Mouse (Mus musculus): Measurements from ENCODE around the gene Speer4b. TPM values are rescaled to one million over a fixed set of nuclear protein-coding genes. Genes with fewer than 3 reads are reported as not detected.
"Not testable (repeated sequence)": the region's sequence is repeated elsewhere in the genome, so short reads cannot be mapped to it uniquely, and the experiment has no call there.

Gene Speer4b
- not detected in 2 replicates for total RNA-seq (2014; rRNA removed)
- polyA plus RNA-seq (2015; fragmentation: Nextera tagmentation; extraction: Ambion mirVana), result 0.23 and 0.28 TPM in 2 replicates

GRCm38 (mm10) chr5:27501338-27501737 is at the start of gene Speer4b:
Gene Speer4b, minus strand, starts transcription at chr5:27501438.
- not testable (repeated sequence) for H3K4me3 ChIP-seq (ENCODE audit: low read depth, low read length); H3K36me3 ChIP-seq (ENCODE audit: insufficient read depth, low read length); H3K4me1 ChIP-seq (ENCODE audit: insufficient read depth, low read length); H3K9ac ChIP-seq (replicated peaks; ENCODE audit: low read length, poor library complexity, severe bottlenecking); H3K27ac ChIP-seq (ENCODE audit: low read depth, low read length); DNase-seq (ENCODE audit: low spot score); H3K27me3 ChIP-seq (ENCODE audit: insufficient read depth, low read length); ATAC-seq (ENCODE audit: low FRiP score); H3K9me3 ChIP-seq (ENCODE audit: low read length); H3K4me2 ChIP-seq (ENCODE audit: low read depth, low read length, poor library complexity, severe bottlenecking)
- WGBS, result 54% methylated on average over 1 of the region's 1 CpGs

GRCm38 (mm10) chr5:27549291-27549690 is 48.1 kb upstream of the Speer4b start:
- H3K4me2 ChIP-seq (ENCODE audit: low read depth, low read length, poor library complexity, severe bottlenecking), result no peak overlapping the region
- TF ChIP-seq CTCF (IDR thresholded peaks at IDR 0.05), result no peak
- DNase-seq (ENCODE audit: low spot score) (no peak), ATAC-seq (ENCODE audit: low FRiP score) (no peak)
- H3K4me3 ChIP-seq (ENCODE audit: low read depth, low read length), result no peak overlapping the region
- no peaks in the 10 kb centered on the region for H3K4me1 ChIP-seq (ENCODE audit: insufficient read depth, low read length)
- no peak overlapping the region for H3K9ac ChIP-seq (replicated peaks; ENCODE audit: low read length, poor library complexity, severe bottlenecking)
- 76% methylated on average over 4 of the region's 4 CpGs for WGBS
- no peak overlapping the region for H3K27ac ChIP-seq (ENCODE audit: low read depth, low read length)
- H3K27me3 ChIP-seq (ENCODE audit: insufficient read depth, low read length), result no peaks in the 10 kb centered on the region
- no peaks in the 10 kb centered on the region for H3K9me3 ChIP-seq (ENCODE audit: low read length)
- no peaks in the 10 kb centered on the region for H3K36me3 ChIP-seq (ENCODE audit: insufficient read depth, low read length)

DNA sequence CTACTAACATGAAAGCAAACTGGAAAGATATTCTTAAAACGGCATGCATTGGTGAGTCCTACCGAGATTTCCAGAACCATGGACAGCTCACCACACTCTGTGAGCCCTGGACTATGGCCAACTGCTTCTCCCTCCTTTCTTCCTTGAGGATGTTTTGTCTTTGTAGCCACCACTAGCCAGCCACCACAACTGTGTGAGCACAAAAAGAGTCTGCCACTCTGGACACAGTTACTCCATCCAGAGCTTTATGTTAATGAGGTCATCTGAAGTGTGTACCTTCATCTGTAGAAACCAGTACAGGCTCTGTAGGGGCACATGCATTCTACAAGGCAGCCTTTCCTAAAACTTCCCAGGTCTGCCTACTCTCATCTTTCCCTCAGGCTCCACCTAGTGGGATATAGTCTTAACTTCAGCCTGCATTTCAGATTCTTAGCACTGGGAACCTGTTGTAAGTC is 43.6 kb upstream of the Speer4b start:
- no peak overlapping the region for H3K4me3 ChIP-seq (ENCODE audit: low read depth, low read length)
- 18% methylated on average over 2 of the region's 2 CpGs for WGBS
- no peaks in the 10 kb centered on the region for H3K27me3 ChIP-seq (ENCODE audit: insufficient read depth, low read length)
- H3K36me3 ChIP-seq (ENCODE audit: insufficient read depth, low read length), result no peaks in the 10 kb centered on the region
- ATAC-seq (ENCODE audit: low FRiP score) (peak; percentile 38; the same call in 1 of the 2 replicates), DNase-seq (ENCODE audit: low spot score) (peak; percentile 84)
- H3K4me1 ChIP-seq (ENCODE audit: insufficient read depth, low read length), result no peaks in the 10 kb centered on the region
- H3K9me3 ChIP-seq (ENCODE audit: low read length), result no peaks in the 10 kb centered on the region
- no peak overlapping the region for H3K9ac ChIP-seq (replicated peaks; ENCODE audit: low read length, poor library complexity, severe bottlenecking)
- TF ChIP-seq CTCF (IDR thresholded peaks at IDR 0.05), result peak; percentile 86
- no peak overlapping the region for H3K27ac ChIP-seq (ENCODE audit: low read depth, low read length)
- no peak overlapping the region for H3K4me2 ChIP-seq (ENCODE audit: low read depth, low read length, poor library complexity, severe bottlenecking)

DNA sequence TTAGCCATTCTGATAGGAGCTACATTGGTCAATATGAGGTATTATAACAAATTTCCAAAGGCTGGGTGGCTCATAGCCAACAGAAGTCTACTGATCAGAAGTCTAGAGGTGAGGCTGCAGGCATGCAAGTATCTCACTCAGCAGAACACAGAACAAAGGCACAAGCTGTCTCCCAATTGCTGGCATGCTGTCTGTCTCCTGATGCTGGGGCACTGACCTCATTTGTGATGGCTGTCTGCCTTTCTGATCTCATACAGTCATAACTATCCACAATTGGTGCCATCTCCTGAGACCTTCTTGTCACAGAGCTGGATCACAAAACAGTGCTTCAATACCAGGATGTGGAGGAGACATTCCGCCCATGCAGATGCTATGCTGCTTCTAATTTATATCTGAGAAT is 25.7 kb upstream of the Speer4b start:
- DNase-seq (ENCODE audit: low spot score), result no peak
- Histone ChIP-seq H3K36me3 (ENCODE audit: insufficient read depth, low read length) (no peaks in the 10 kb centered on the region), H3K9me3 (ENCODE audit: low read length) (no peaks in the 10 kb centered on the region), H3K27ac (ENCODE audit: low read depth, low read length) (no peak overlapping the region), H3K4me2 (ENCODE audit: low read depth, low read length, poor library complexity, severe bottlenecking) (no peak overlapping the region), H3K9ac (replicated peaks; ENCODE audit: low read length, poor library complexity, severe bottlenecking) (no peak overlapping the region), H3K27me3 (ENCODE audit: insufficient read depth, low read length) (no peaks in the 10 kb centered on the region), H3K4me1 (ENCODE audit: insufficient read depth, low read length) (no peaks in the 10 kb centered on the region), H3K4me3 (ENCODE audit: low read depth, low read length) (no peak overlapping the region)
- no peak for ATAC-seq (ENCODE audit: low FRiP score)
- 86% methylated on average over 1 of the region's 1 CpGs for WGBS
- no peak for TF ChIP-seq CTCF (IDR thresholded peaks at IDR 0.05)

DNA sequence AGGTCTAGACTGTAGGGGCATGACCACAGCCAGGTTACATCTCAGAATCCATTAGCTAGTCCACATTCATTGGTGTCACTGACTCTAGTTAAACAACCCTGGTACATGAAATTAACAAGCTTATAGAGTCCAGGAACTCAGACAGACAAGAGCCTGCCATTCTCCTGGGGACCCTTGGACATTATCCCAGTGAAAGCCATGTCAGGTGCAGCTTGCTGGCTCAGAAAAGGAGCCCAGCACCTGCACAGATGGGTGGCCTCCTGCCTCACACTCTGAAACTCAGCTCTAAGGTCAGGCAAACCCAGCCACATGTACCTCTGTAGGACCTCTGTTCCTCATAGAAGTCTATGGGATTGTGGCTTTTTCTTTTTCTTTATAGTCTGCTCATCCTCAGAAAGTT is 17.5 kb upstream of the Speer4b start:
- H3K4me1 ChIP-seq (ENCODE audit: insufficient read depth, low read length), result no peaks in the 10 kb centered on the region
- no peaks in the 10 kb centered on the region for H3K27me3 ChIP-seq (ENCODE audit: insufficient read depth, low read length)
- no peak for DNase-seq (ENCODE audit: low spot score)
- no peak overlapping the region for H3K9ac ChIP-seq (replicated peaks; ENCODE audit: low read length, poor library complexity, severe bottlenecking)
- H3K36me3 ChIP-seq (ENCODE audit: insufficient read depth, low read length), result no peaks in the 10 kb centered on the region
- no peak overlapping the region for H3K4me3 ChIP-seq (ENCODE audit: low read depth, low read length)
- ATAC-seq (ENCODE audit: low FRiP score), result no peak
- no peak for TF ChIP-seq CTCF (IDR thresholded peaks at IDR 0.05)
- H3K4me2 ChIP-seq (ENCODE audit: low read depth, low read length, poor library complexity, severe bottlenecking), result no peak overlapping the region
- no peaks in the 10 kb centered on the region for H3K9me3 ChIP-seq (ENCODE audit: low read length)
- no peak overlapping the region for H3K27ac ChIP-seq (ENCODE audit: low read depth, low read length)

DNA sequence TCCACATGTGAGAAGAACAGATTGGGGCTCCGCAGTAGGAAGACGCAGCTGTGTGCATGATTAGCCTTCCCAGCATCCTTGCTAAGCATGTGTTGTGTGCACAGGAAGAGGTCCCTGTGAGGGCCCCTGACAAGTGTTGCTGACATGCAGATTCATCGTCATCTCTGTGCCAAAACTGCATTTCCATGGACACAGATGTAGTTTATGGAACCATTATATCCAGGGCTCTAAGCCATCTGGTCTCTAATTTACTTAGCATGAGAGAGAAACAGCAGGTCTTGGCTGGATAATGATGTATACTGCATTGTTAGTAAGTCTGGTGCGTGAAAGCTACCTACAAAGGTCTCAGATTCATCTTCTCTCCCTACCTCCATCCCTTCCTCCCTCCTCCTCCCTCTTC is 10.3 kb downstream of the Speer4b start:
- no peak overlapping the region for H3K4me3 ChIP-seq (ENCODE audit: low read depth, low read length)
- no peaks in the 10 kb centered on the region for H3K9me3 ChIP-seq (ENCODE audit: low read length)
- no peak for TF ChIP-seq CTCF (IDR thresholded peaks at IDR 0.05)
- no peak overlapping the region for H3K9ac ChIP-seq (replicated peaks; ENCODE audit: low read length, poor library complexity, severe bottlenecking)
- 78% methylated on average over 4 of the region's 4 CpGs for whole genome bisulfite sequencing
- no peaks in the 10 kb centered on the region for H3K4me1 ChIP-seq (ENCODE audit: insufficient read depth, low read length)
- ATAC-seq (ENCODE audit: low FRiP score), result no peak
- no peak overlapping the region for H3K4me2 ChIP-seq (ENCODE audit: low read depth, low read length, poor library complexity, severe bottlenecking)
- no peaks in the 10 kb centered on the region for H3K27me3 ChIP-seq (ENCODE audit: insufficient read depth, low read length)
- peak; percentile 52 for DNase-seq (ENCODE audit: low spot score)
- H3K27ac ChIP-seq (ENCODE audit: low read depth, low read length), result no peak overlapping the region
- H3K36me3 ChIP-seq (ENCODE audit: insufficient read depth, low read length), result no peaks in the 10 kb centered on the region

Measured in midbrain, postnatal 0 days (tissue).